Mouse (Mus musculus) C2C12 (cell line): ENCODE measurements around the gene Dohh.

Experiments used
- CTCF ChIP-seq: IDR thresholded peaks from one replicate; pipeline ENCODE4 v1.5.1; 2011; ENCODE audit not compliant: control insufficient read depth, insufficient read depth, insufficient read length
- FOSL1 ChIP-seq: IDR thresholded peaks from one replicate; pipeline ENCODE4 v1.8.0; 2011; ENCODE audit warnings: mild to moderate bottlenecking, low read length; ENCODE audit not compliant: poor library complexity, insufficient read depth, severe bottlenecking
- MAX ChIP-seq: IDR thresholded peaks from one replicate; pipeline ENCODE4 v1.6.1; 2011; ENCODE audit warnings: mild to moderate bottlenecking, control low read depth
- MYOD1 ChIP-seq: IDR thresholded peaks from one replicate; pipeline ENCODE4 v1.6.1; 2011; ENCODE audit warnings: low read depth; ENCODE audit not compliant: control insufficient read depth, insufficient read length
- MYOG ChIP-seq: IDR thresholded peaks from one replicate; pipeline ENCODE4 v1.6.1; 2011; ENCODE audit not compliant: control insufficient read depth, insufficient read length; ENCODE audit errors: extremely low read depth
- USF1 ChIP-seq: IDR thresholded peaks from one replicate; pipeline ENCODE4 v1.6.1; 2011; ENCODE audit warnings: low read depth, mild to moderate bottlenecking, control low read depth, moderate library complexity

DNA sequence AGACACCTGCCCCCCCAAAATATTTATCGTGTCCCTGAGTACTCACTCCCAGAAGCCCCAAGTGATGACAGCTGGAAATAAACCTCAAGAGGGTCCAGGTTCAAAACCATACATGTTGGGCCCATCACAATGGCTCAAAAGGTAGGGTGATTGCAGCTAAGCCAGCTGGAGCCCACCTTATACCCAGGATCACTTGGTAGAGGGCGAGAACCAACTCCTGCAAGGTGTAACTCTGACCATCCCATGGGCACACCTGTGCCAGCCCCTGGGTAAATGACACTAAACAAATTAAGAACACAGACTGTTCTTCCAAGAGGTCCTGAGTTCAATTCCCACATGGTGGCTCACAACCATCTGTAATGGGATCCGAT lies 5.1 kb upstream of the Dohh start:
- TF ChIP-seq CTCF (no peak), MYOG (no peak), MAX (no peak), USF1 (no peak), MYOD1 (no peak), FOSL1 (no peak)
